Mouse (Mus musculus) erythroid progenitor cell, adult 5-6 weeks (primary cell): ENCODE data around the gene Esyt2. TPM values are rescaled to one million over a fixed set of nuclear protein-coding genes. Genes with fewer than 3 reads are reported as not detected.

Source experiments
- ATAC-seq: replicated peaks from 2 replicates; pipeline ENCODE4 v1.8.0; 2016; ENCODE audit warnings: moderate number of reproducible peaks, mild to moderate bottlenecking, moderate TSS enrichment, inconsistent platforms; ENCODE audit not compliant: poor library complexity, low FRiP score, severe bottlenecking
- total RNA-seq, 2 experiments: library from RNA; stranded (forward) in 1 of 2; stranded (reverse) in 1 of 2; fragments of 150-400 nt in 1 of 2; fragments of 186-747, 209-891 nt in 1 of 2; gene quantifications; 2 replicates each; pipeline versions ENCODE4 v1.2.3 to v1.2.4; 2015 to 2017; ENCODE audit warnings: low replicate concordance in 2 of 2

Gene Esyt2
- total RNA-seq, 2 experiments from 2014 or later: 117 to 140 TPM

- ATAC-seq: no peak
These were observed 2.5 kb upstream of the Esyt2 start for GRCm38 (mm10) chr12:116278541-116278940.

DNA sequence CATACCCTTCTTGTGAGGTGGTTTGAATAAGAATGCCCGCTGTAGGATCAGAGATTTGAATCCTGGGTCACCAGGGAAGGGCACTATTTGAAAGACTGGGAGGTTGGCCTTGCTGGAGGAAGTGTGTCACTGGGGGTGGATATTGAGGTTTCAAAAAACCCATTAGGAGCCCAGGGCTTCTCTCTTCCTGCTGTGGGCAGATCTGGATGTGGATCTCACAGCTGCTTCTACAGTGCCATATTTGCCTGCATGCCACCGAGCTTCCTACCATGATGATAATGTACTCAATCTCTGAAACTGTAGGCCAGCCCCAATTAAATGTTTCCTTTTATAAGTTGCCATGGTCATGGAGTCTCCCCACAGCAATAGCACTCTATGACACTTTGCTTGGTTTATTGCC, 1.8 kb upstream of the Esyt2 start:
- no peak for ATAC-seq

DNA sequence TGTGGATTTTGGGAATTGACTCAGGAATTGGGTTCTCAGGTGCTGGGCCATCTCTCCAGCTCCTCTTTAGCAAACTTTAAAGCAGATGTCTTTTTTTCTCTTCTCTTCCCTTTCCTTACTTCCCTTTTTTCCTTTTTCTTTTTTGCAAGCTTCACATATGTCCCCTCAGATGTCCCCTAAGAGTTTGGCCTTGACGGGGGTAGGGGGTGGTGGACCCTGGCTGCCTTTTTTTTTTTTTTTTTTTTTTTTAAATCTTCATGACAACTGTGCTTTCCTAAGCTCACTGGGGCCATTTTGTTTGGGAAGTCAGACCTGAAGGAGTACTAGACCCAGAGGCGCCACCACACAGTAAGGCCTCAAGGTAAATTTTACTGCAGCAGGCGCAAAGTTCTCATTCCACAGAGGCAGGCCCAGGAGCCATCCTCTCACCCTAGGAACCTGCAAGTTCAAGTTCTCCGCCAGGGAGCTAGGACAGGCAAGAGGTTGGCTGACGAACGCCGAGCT, 795 bp upstream of the Esyt2 start:
- peak; percentile 20 for ATAC-seq

DNA sequence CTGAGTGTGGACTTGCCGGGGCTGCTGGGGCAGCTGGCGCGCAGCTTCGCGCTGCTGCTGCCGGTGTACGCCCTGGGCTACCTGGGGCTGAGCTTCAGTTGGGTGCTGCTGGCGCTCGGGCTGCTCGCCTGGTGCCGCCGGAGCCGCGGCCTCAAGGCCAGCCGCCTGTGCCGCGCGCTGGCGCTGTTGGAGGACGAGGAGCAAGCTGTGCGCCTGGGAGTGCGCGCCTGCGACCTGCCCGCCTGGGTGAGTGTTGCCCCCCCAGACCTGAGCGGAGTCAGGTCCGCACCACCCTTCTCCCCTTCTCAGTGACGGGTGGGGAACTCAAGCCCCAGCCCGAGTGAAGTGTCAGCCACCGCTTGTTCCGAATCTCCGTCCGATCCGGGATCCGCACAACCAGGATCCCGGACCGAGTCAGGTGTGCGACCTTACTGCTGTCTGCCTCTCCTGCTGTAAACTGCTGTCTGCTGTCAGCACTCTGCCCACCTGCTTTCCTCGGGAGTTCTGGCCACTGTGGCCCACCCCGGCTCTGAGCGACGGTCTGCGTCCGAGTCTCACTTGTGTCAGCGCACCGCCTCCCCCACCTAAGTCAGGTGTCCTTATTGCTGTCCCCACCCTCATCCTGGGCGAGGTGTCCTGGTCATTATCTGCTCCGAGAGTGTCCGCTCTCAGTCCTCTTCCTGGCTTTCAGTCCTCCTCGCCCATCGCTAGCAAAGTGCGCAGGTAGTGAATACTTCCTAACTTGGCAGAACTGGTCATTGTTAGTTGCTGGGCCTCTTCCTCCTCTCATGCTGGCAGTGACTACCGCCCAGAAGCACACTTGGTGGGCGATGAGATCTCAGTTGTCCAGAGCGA, 658 bp downstream of the Esyt2 start:
- peak; percentile 46 for ATAC-seq

- no peak for ATAC-seq
These were observed 1.9 kb downstream of the Esyt2 start for GRCm38 (mm10) chr12:116282856-116283255.

GRCm38 (mm10) chr12:116283511-116283910, 2.5 kb downstream of the Esyt2 start:
- no peak for ATAC-seq

GRCm38 (mm10) chr12:116293185-116293584, 12.2 kb downstream of the Esyt2 start:
- ATAC-seq: no peak

DNA sequence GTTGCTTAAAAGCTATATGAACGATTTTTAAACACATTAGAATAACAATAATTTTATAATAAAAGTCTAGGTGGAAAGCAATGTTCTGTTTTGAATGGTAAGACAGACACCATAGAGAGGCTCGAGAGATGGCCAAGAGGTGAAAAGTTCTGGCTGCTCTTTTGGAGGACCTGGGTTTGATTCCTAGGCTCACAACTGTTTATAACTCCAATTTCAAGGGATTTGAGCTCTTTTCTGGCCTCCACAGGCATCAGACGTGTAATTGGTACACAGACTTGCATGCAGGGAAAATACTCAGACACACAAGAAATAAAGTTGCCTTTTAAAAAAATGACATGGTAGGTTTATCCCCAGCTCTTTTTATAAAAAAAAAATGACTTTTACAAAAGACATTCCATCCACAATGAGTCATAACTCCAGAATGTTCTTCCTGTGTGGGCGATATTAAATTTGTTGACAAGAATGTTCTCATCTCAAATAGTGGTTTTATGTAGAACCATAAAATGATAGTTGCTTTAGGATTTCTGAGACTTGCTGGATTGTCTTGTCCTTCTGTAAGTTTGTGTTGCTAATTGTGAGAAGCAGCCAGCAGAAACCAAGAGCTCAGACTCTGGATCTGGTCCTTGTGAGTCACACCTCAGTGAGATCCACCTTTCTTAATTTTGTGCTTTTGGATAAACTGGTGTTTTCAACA, 12.8 kb downstream of the Esyt2 start:
- ATAC-seq: no peak

GRCm38 (mm10) chr12:116299906-116300305, 18.9 kb downstream of the Esyt2 start:
- ATAC-seq: no peak

GRCm38 (mm10) chr12:116302181-116302580, 21.2 kb downstream of the Esyt2 start:
- no peak for ATAC-seq

DNA sequence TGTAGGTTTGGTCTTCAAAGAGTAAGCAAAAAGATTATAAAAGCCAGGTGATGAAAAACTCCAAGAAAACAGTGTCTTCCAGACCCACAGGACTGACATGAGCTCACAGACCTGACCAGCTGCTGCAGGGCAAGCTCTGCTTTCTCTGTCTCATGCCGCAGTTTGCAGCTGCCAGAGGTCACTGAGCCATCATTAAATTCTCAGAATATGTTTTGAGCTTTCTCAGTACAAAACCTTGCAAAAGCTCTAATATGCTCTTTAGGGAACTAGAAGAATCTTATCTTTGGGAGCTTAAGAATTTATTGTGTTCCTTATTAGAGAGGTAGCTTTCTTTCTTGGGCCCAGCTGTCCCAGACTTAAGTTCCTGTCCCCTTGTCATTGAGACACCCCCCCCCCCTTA, 25.0 kb downstream of the Esyt2 start:
- no peak for ATAC-seq

DNA sequence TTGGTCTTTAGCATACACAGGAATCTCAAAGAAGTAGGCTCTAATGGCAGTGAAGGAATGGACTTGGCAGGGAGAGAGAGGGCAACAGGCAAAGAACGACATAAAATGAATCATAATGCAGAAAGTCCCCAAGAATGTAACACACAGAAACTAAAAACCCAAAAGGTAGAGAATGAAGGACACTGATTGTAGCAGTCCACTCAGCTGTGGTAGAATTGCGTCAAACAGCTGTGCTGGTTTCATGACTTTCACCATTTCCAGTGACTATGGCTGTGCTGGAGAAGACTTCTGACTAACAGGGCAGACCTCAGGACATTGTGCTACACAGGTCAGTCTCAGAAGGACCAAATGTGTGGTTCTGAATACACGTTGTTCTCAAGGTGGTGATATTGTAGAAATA, 26.9 kb downstream of the Esyt2 start:
- no peak for ATAC-seq

GRCm38 (mm10) chr12:116308612-116309011, 27.6 kb downstream of the Esyt2 start:
- no peak for ATAC-seq

- ATAC-seq: no peak
These were observed 32.8 kb downstream of the Esyt2 start for GRCm38 (mm10) chr12:116313816-116314215.

- ATAC-seq: no peak
These were observed 34.5 kb downstream of the Esyt2 start for GRCm38 (mm10) chr12:116315498-116315897.

DNA sequence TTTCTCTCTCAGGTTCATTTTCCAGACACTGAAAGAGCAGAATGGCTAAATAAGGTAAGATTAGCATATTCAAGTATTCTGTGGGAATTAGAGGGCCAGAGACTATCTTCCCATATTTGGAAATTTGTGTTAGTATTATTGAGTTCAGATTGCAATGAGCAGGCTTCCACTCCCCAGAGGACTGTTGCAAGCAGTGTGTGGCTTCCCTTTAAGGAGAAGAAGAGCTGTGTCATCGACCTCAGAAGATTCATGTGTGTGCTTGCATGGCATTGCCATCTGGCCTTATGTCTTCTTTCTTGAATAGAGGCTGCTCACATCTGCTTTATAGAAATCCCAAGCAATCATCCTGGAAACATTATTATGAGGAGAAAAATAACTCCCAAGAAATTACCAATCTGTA, 36.8 kb downstream of the Esyt2 start:
- ATAC-seq: no peak

DNA sequence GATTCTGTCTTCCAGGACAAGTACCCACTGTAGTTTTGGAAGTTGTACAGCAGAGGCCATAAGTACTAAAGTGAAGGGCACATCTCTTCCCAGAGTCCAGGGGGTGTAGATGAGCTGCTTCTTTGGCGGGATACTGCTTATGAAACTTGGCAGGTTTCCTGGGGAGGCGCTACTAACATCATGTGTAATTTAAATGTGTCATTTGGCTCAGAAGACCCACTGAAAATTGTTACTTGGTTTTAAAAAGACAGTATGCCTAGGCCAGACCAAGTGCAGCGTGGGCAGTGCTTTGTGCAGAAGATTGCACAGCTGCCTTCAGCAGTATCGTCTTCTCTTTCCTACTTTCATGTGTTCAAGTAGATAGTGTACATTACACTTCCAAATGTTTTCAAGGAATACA, 44.5 kb downstream of the Esyt2 start:
- no peak for ATAC-seq

- no peak for ATAC-seq
These were observed 45.2 kb downstream of the Esyt2 start for GRCm38 (mm10) chr12:116326159-116326558.

GRCm38 (mm10) chr12:116334253-116334652, 53.3 kb downstream of the Esyt2 start:
- ATAC-seq: no peak

DNA sequence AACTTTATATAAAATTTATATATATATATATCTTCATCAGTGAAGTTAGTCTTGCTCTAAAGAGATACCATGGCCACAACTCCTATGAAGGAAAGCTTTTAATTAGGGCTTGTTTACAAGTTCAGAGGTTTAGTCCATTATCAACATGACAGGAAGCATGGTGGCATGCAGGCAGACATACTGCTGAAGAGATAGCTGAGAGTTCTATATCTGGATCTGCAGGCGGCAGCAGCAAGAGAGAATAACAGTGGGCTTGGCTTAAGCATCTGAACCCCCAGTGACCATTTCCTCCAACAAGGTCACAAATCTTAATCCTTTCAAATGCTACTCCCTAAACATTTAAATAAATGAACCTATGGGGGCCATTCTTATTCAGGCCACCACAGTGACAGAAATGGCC, 59.2 kb downstream of the Esyt2 start:
- no peak for ATAC-seq

GRCm38 (mm10) chr12:116348755-116349286, 67.8 kb downstream of the Esyt2 start:
- ATAC-seq: no peak
